Mouse (Mus musculus): Measurements from ENCODE around the gene Ficd. TPM values are rescaled to one million over a fixed set of nuclear protein-coding genes. Genes with fewer than 3 reads are reported as not detected.

Ficd gene
- polyA plus RNA-seq, 1 experiment: 3.4 TPM

DNA sequence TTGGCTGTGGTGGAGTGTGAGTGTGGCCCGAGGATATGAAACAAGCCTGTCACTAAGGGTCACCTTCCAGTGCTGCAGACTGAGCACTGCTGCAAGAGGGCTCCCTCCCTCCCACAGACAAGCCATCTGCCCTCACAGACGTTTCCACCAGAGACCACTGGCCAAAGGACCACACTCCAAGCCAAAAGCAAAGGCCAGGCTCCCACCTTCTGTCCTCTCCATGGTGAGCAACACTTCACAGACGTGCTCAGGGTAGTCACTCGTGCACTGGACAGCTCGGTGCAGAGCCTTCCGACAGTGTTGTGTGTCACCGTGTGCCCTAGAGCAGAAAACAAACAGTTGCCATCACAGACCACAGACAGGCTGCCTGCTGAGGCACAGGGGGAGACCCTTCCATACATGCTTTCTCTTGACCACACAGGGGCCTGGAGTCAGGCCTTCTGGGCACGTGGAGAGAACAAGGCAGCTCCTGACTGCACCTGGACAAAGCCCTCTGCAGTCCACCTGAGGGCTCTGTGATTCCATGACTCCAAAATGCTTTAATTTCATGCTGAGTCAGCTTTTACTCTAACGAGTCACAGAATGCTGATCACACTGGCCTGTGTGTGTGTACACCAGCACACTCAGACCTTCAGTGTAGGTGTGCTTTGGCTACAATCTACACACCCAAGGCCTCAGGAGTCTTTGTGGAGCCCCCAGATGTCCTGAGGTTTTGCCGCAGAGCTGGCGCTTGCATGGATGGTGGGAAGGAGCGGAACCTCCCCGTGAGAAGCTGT, 13.1 kb downstream of the Ficd start:
- TF ChIP-seq EP300 (IDR thresholded peaks at IDR 0.05; ENCODE audit: insufficient read depth, low read depth, low read length): no peak
- TF ChIP-seq CTCF (IDR thresholded peaks at IDR 0.05; ENCODE audit: low read depth, low read length): no peak
- no peak for TF ChIP-seq POLR2A (IDR thresholded peaks at IDR 0.05; ENCODE audit: insufficient read depth, low read length)

DNA sequence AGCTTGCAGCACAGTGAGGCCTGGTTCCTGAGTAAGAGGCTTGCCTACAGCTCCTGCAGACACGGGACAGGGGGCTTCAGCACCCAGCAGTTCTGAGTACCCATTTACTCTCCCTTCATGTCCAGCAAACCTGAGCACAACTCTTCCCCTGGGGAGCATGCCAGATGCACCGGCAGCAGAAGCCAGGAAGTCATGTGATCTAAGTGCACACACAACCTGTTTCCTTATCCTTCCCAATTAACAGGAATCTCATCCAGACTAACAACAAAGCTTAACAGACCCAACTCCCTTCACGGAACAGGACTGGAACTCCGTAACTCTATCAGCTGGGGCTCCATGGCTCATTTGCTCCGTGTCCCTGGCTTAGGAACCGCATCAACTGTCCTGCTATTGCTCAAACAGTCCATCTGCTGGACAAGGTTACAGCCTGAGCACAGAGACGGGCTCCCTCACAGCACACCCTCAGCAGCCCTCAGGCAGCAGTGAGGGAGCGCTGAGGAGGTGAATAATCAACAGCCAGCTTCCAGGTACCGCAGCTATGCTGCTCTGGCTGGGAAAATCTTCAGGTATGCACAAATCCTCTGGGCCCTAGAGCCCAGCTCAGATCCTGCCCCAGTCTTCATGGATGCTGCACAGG, 16.0 kb downstream of the Ficd start:
- H3K9ac ChIP-seq (ENCODE audit: low read depth, poor library complexity, severe bottlenecking): no peak overlapping the region
- H3K4me1 ChIP-seq (ENCODE audit: control insufficient read depth, insufficient read depth, low read length): no peaks in the 10 kb centered on the region
- no peak overlapping the region for H3K27ac ChIP-seq (ENCODE audit: insufficient read depth, low read length)
- TF ChIP-seq CTCF (IDR thresholded peaks at IDR 0.05; ENCODE audit: low read depth, low read length): no peak
- TF ChIP-seq POLR2A (IDR thresholded peaks at IDR 0.05; ENCODE audit: insufficient read depth, low read length): no peak
- TF ChIP-seq EP300 (IDR thresholded peaks at IDR 0.05; ENCODE audit: insufficient read depth, low read depth, low read length): no peak
- no peaks in the 10 kb centered on the region for H3K27me3 ChIP-seq (ENCODE audit: control insufficient read depth, insufficient read depth, low read length, poor library complexity, severe bottlenecking)
- H3K4me3 ChIP-seq (ENCODE audit: low read depth, low read length): no peak overlapping the region
- H3K9me3 ChIP-seq (replicated peaks; ENCODE audit: control insufficient read depth, insufficient read depth, low read length, poor library complexity, severe bottlenecking): no peaks in the 10 kb centered on the region
- H3K36me3 ChIP-seq (ENCODE audit: control insufficient read depth, insufficient read depth, low read length, poor library complexity, severe bottlenecking): peaks cover 63% of the 10 kb centered on the region

More for the DNA sequence above, 13.1 kb downstream of the Ficd start:
- Histone ChIP-seq H3K27me3 (ENCODE audit: control insufficient read depth, insufficient read depth, low read length, poor library complexity, severe bottlenecking) (no peaks in the 10 kb centered on the region), H3K9ac (ENCODE audit: low read depth, poor library complexity, severe bottlenecking) (no peak overlapping the region), H3K4me3 (ENCODE audit: low read depth, low read length) (no peak overlapping the region), H3K9me3 (replicated peaks; ENCODE audit: control insufficient read depth, insufficient read depth, low read length, poor library complexity, severe bottlenecking) (no peaks in the 10 kb centered on the region), H3K27ac (ENCODE audit: insufficient read depth, low read length) (no peak overlapping the region), H3K4me1 (ENCODE audit: control insufficient read depth, insufficient read depth, low read length) (no peaks in the 10 kb centered on the region), H3K36me3 (ENCODE audit: control insufficient read depth, insufficient read depth, low read length, poor library complexity, severe bottlenecking) (peaks cover 73% of the 10 kb centered on the region)

DNA sequence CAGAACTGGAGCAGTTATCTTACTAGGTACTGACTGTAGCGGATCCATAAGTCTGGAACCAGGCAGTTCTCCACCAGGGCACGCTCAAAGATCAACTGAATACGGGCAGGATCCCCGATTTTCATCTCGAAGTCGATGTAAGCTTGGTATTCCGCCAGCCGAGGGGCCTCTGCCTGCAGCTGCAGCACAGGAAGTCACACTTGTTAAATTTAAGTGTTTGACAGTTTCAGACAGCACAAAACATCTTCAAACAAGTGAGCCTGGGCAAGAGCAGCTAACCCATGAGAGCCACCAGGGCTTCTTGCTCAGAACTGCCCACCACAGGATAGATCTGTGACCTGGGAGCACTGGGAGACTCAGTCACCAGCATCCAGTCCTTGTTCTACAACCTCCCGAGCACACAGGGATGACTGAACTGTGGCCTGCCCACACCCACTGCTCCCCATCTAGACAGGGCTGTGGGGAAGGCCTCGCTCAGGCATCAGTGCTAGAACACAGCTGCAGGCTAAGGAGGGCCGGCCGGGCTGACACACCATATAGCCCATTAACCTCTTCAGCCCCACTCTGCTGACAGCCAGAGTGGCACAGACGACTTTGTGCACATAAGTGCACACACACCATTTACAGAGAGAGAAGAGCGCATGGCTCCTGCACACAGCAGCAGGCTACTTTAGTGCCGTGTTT, 19.9 kb downstream of the Ficd start:
- Histone ChIP-seq H3K4me1 (ENCODE audit: control insufficient read depth, insufficient read depth, low read length) (no peaks in the 10 kb centered on the region), H3K9ac (ENCODE audit: low read depth, poor library complexity, severe bottlenecking) (no peak overlapping the region), H3K27ac (ENCODE audit: insufficient read depth, low read length) (no peak overlapping the region), H3K27me3 (ENCODE audit: control insufficient read depth, insufficient read depth, low read length, poor library complexity, severe bottlenecking) (no peaks in the 10 kb centered on the region), H3K9me3 (replicated peaks; ENCODE audit: control insufficient read depth, insufficient read depth, low read length, poor library complexity, severe bottlenecking) (no peaks in the 10 kb centered on the region), H3K36me3 (ENCODE audit: control insufficient read depth, insufficient read depth, low read length, poor library complexity, severe bottlenecking) (peaks cover 68% of the 10 kb centered on the region), H3K4me3 (ENCODE audit: low read depth, low read length) (no peak overlapping the region)
- TF ChIP-seq EP300 (IDR thresholded peaks at IDR 0.05; ENCODE audit: insufficient read depth, low read depth, low read length) (no peak), POLR2A (IDR thresholded peaks at IDR 0.05; ENCODE audit: insufficient read depth, low read length) (no peak), CTCF (IDR thresholded peaks at IDR 0.05; ENCODE audit: low read depth, low read length) (no peak)

GRCm38 (mm10) chr5:113761585-113761984, 26.0 kb downstream of the Ficd start:
- TF ChIP-seq CTCF (IDR thresholded peaks at IDR 0.05; ENCODE audit: low read depth, low read length) (no peak), POLR2A (IDR thresholded peaks at IDR 0.05; ENCODE audit: insufficient read depth, low read length) (no peak)
- H3K27ac ChIP-seq (ENCODE audit: insufficient read depth, low read length): no peak overlapping the region
- H3K4me3 ChIP-seq (ENCODE audit: low read depth, low read length): no peak overlapping the region
- H3K4me1 ChIP-seq (ENCODE audit: control insufficient read depth, insufficient read depth, low read length): no peaks in the 10 kb centered on the region
- no peaks in the 10 kb centered on the region for H3K27me3 ChIP-seq (ENCODE audit: control insufficient read depth, insufficient read depth, low read length, poor library complexity, severe bottlenecking)
- H3K9me3 ChIP-seq (replicated peaks; ENCODE audit: control insufficient read depth, insufficient read depth, low read length, poor library complexity, severe bottlenecking): no peaks in the 10 kb centered on the region
- peaks cover 47% of the 10 kb centered on the region for H3K36me3 ChIP-seq (ENCODE audit: control insufficient read depth, insufficient read depth, low read length, poor library complexity, severe bottlenecking)
- no peak overlapping the region for H3K9ac ChIP-seq (ENCODE audit: low read depth, poor library complexity, severe bottlenecking)

DNA sequence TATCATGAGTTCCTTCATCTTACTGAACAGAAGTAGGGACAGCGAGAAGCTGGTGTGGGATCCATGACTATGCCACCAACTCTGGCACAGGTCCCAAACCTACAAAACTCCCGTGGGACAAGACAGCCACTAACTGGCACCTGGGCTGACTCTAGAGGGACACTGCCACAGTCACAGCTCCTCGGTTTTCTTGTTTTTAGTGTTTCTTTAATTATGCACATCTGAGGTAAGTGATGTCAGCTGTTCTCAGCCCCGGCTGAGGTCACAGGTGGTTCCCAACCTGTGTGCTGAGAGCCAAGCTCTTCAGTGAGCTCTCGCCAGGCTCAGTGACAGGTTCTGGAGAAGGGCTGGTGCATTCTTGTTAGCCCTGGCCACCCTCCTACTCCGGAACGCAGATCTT, 28.8 kb downstream of the Ficd start:
- Histone ChIP-seq H3K9me3 (replicated peaks; ENCODE audit: control insufficient read depth, insufficient read depth, low read length, poor library complexity, severe bottlenecking) (no peaks in the 10 kb centered on the region), H3K4me3 (ENCODE audit: low read depth, low read length) (no peak overlapping the region), H3K4me1 (ENCODE audit: control insufficient read depth, insufficient read depth, low read length) (no peaks in the 10 kb centered on the region), H3K27ac (ENCODE audit: insufficient read depth, low read length) (no peak overlapping the region), H3K9ac (ENCODE audit: low read depth, poor library complexity, severe bottlenecking) (no peak overlapping the region), H3K27me3 (ENCODE audit: control insufficient read depth, insufficient read depth, low read length, poor library complexity, severe bottlenecking) (no peaks in the 10 kb centered on the region), H3K36me3 (ENCODE audit: control insufficient read depth, insufficient read depth, low read length, poor library complexity, severe bottlenecking) (peaks cover 31% of the 10 kb centered on the region)
- no peak for TF ChIP-seq POLR2A (IDR thresholded peaks at IDR 0.05; ENCODE audit: insufficient read depth, low read length)

Data from ES-Bruce4 (cell line).